Mouse (Mus musculus) erythroid progenitor cell, adult 5-6 weeks (primary cell): Measurements from ENCODE around the gene Pkp4. TPM values are rescaled to one million over a fixed set of nuclear protein-coding genes. Genes with fewer than 3 reads are reported as not detected.

Experiments used
- ATAC-seq: replicated peaks from 2 replicates; pipeline ENCODE4 v1.8.0; 2016; ENCODE audit warnings: moderate number of reproducible peaks, mild to moderate bottlenecking, moderate TSS enrichment, inconsistent platforms; ENCODE audit not compliant: poor library complexity, low FRiP score, severe bottlenecking
- total RNA-seq, 2 experiments: library from RNA; stranded (forward) in 1 of 2; stranded (reverse) in 1 of 2; fragments of 150-400 nt in 1 of 2; fragments of 186-747, 209-891 nt in 1 of 2; gene quantifications; 2 replicates each; pipeline versions ENCODE4 v1.2.3 to v1.2.4; 2015 to 2017; ENCODE audit warnings: low replicate concordance in 2 of 2

Pkp4 gene
- total RNA-seq, 2 experiments from 2014 or later, result 4.7 to 10.5 TPM

DNA sequence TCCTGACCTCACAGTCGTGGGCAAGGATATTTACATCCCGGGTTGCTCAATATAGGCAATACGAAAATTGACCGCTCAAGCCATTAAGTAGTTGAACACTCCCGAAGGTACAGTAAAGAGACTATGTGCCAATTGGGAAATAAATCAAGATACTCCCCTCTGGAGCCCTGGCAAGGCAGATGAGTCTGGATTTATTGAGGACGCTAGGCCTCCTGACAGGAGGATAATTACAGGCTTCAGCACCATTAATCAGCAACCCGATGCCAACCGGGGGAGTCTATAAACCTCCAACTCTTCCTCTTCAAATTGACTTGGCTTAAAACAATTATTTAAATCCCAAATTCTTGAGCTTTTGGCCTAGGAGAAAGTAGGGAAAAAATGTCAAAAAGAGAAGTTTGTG, 243.4 kb downstream of the Pkp4 start:
- no peak for ATAC-seq

Other genes starting within 250 kb of the Pkp4 start
- gene Ccdc148, start 167 bp upstream of the Pkp4 start, total RNA-seq (2015; ENCODE audit: low replicate concordance), result 1.1 TPM in 1 of 2 replicates, not detected in the other
- 0.15 and 2.2 TPM in 2 replicates for gene Ccdc148, start 167 bp upstream of the Pkp4 start, total RNA-seq (2017; ENCODE audit: low replicate concordance)